Mouse (Mus musculus): Measurements from ENCODE around the gene Il6ra. TPM values are rescaled to one million over a fixed set of nuclear protein-coding genes. Genes with fewer than 3 reads are reported as not detected.

Gene Il6ra
- polyA plus RNA-seq (2012; rRNA removed): 0.57 TPM in 2 replicates

GRCm38 (mm10) chr3:89912543-89913391 is at the start of gene Il6ra:
Gene Il6ra (minus strand): TSS chr3:89913196.

GRCm38 (mm10) chr3:89830815-89831591 is 82.0 kb downstream of the Il6ra start, which contains the start of gene She:
Gene She (plus strand): TSS chr3:89831370.

Other genes starting within 250 kb of the Il6ra start
- gene Adar, start 198.2 kb downstream of the Il6ra start, polyA plus RNA-seq (2012; rRNA removed): 83.5 and 83.8 TPM in 2 replicates
- 39.0 and 40.2 TPM in 2 replicates for gene Chrnb2, start 148.6 kb downstream of the Il6ra start, polyA plus RNA-seq (2012; rRNA removed)
- gene Ube2q1, start 139.6 kb downstream of the Il6ra start, polyA plus RNA-seq (2012; rRNA removed): 38.6 and 44.5 TPM in 2 replicates
- gene She, start 81.8 kb downstream of the Il6ra start, polyA plus RNA-seq (2012; rRNA removed): 0.96 and 1.1 TPM in 2 replicates
- gene Atp8b2, start 50.3 kb upstream of the Il6ra start, polyA plus RNA-seq (2012; rRNA removed): 71.9 and 75.4 TPM in 2 replicates
- 89.2 and 102 TPM in 2 replicates for gene Hax1, start 85.6 kb upstream of the Il6ra start, polyA plus RNA-seq (2012; rRNA removed)
- 89.6 and 94.7 TPM in 2 replicates for gene 4933434E20Rik, start 138.4 kb upstream of the Il6ra start, polyA plus RNA-seq (2012; rRNA removed)
- gene Ubap2l, start 139.4 kb upstream of the Il6ra start, polyA plus RNA-seq (2012; rRNA removed): 119 and 130 TPM in 2 replicates
- 233 and 236 TPM in 2 replicates for gene Tpm3, start 159.5 kb upstream of the Il6ra start, polyA plus RNA-seq (2012; rRNA removed)
- 1.2 TPM in 2 replicates for gene Nup210l, start 190.9 kb upstream of the Il6ra start, polyA plus RNA-seq (2012; rRNA removed)